9 mouse cellular contexts compared by ENCODE assay signal in the genomic region with DNA sequence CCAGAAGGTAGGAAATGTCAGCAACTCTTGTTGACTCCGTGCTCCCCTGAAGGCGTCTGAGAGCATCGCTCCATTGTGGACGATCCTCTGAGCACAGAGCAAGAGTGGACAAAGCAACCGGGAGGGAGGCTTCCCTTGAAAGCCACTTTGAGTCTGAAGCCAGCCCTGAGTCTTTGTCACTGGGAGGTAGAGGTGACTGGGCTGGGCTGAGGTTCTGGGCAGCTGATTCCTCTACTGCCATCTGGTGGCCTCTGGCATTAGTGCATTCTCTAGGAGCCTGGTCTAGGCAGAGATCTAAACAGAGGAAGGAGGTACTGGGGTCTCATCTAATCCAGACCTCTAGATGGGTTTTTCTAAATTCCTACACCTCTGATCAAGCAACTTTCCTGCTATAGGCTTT. TPM values are rescaled to one million over a fixed set of nuclear protein-coding genes. Genes with fewer than 3 reads are reported as not detected.
DNase-seq lines count a peak whose midpoint lies in the region; ATAC-seq and TF ChIP-seq lines count a peak whose summit lies in the region.
"Had no signal": no experiment of that assay in that cellular context is flagged by ENCODE, and none has a peak within 500 bp of the region (broad histone marks: within the 10 kb centered on the region; RNA-seq: fewer than 3 reads in every experiment).

No protein-coding gene starts in this region.

- 9% methylated on average over 5 of the region's 5 CpGs for WGBS in cerebellum, adult 2 months
- WGBS in hindbrain, embryonic 13.5 days, result 7% methylated on average over 5 of the region's 5 CpGs

- H3K4me1 ChIP-seq in cerebellum, adult 2 months (ENCODE audit: control insufficient read depth, insufficient read depth, low read length), result peaks cover 6% of the 10 kb centered on the region; the same call in 1 of the 2 replicates
- H3K4me1 ChIP-seq in hindbrain, embryonic 13.5 days (replicated peaks), result peaks cover 44% of the 10 kb centered on the region

- no peaks in the 10 kb centered on the region for H3K9me3 ChIP-seq in hindbrain, embryonic 13.5 days
- H3K9me3 ChIP-seq: lung, embryonic 15.5 days had no signal

- H3K27ac ChIP-seq in cerebellum, adult 2 months (ENCODE audit: insufficient read depth, low read length), result no peak overlapping the region
- H3K27ac ChIP-seq in hindbrain, embryonic 13.5 days, result no peak overlapping the region
- H3K27ac ChIP-seq: lung, embryonic 15.5 days had no signal

- peak; percentile 19; the same call in 1 of the 2 replicates for ATAC-seq in hindbrain, embryonic 13.5 days (ENCODE audit: low FRiP score)

- peak; percentile 94 for TF ChIP-seq CTCF in cerebellum, adult 2 months (IDR thresholded peaks at IDR 0.05; ENCODE audit: borderline replicate concordance, insufficient read depth, low read depth, low read length)

- DNase-seq in T-cell, adult 2 months (ENCODE audit: low spot score), result peak; percentile 70
- DNase-seq in cerebellum, adult 2 months, result peak; percentile 81 to 89
- peak; percentile 33 to 92 for DNase-seq in frontal cortex, adult 2 months (ENCODE audit: extremely low spot score in 1 of 2, low spot score in 1 of 2)
- DNase-seq in layer of hippocampus, postnatal 14 days (ENCODE audit: low spot score in 2 of 2), result peak; percentile 80 to 86
- DNase-seq in lung, postnatal 4 days, result peak; percentile 65 to 84
- peak; percentile 78 for DNase-seq in retina, postnatal 7 days (ENCODE audit: low read depth, low spot score)
- peak; percentile 72 for DNase-seq in urinary bladder, postnatal 25 days (ENCODE audit: low spot score)

- H3K9ac ChIP-seq in hindbrain, embryonic 13.5 days, result no peak overlapping the region
- H3K9ac ChIP-seq: lung, embryonic 15.5 days had no signal

- TF ChIP-seq POLR2A in cerebellum, adult 2 months (IDR thresholded peaks at IDR 0.05; ENCODE audit: borderline replicate concordance, insufficient read depth, low read length), result no peak

- H3K27me3 ChIP-seq in cerebellum, adult 2 months (ENCODE audit: control insufficient read depth, insufficient read depth, low read length), result no peaks in the 10 kb centered on the region
- H3K27me3 ChIP-seq in hindbrain, embryonic 13.5 days, result no peaks in the 10 kb centered on the region; the same call in 1 of the 2 replicates

- H3K36me3 ChIP-seq in hindbrain, embryonic 13.5 days, result no peaks in the 10 kb centered on the region
- H3K36me3 ChIP-seq: lung, embryonic 15.5 days had no signal

- no peak overlapping the region for H3K4me2 ChIP-seq in hindbrain, embryonic 13.5 days
- H3K4me2 ChIP-seq: lung, embryonic 15.5 days had no signal

- H3K4me3 ChIP-seq in cerebellum, adult 2 months (replicated peaks; ENCODE audit: insufficient read depth, low read depth, low read length), result no peak overlapping the region
- no peak overlapping the region for H3K4me3 ChIP-seq in hindbrain, embryonic 13.5 days
- H3K4me3 ChIP-seq: lung, embryonic 15.5 days had no signal

RNA-seq across cellular contexts. Expression of gene Ephb2, which starts 5.3 kb away (rescaled TPM):
- polyA plus RNA-seq in cerebellum, adult 2 months (2012; rRNA removed), result 29.1 and 35.4 TPM in 2 replicates
- 7.3 and 8.9 TPM in 2 replicates for polyA plus RNA-seq in frontal cortex, adult 2 months (2012; rRNA removed)
- polyA plus RNA-seq in hindbrain, embryonic 13.5 days (2015; fragmentation: Nextera tagmentation; extraction: Ambion mirVana), result 14.9 and 16.5 TPM in 2 replicates
- total RNA-seq in layer of hippocampus, postnatal 14 days (2021), result 10 to 100 TPM; 40.5 to 43.9 TPM

RNA-seq across cellular contexts. Expression of gene C1qb, which starts 44.9 kb away (rescaled TPM):
- polyA plus RNA-seq in cerebellum, adult 2 months (2012; rRNA removed), result 41.8 and 46.8 TPM in 2 replicates
- polyA plus RNA-seq in frontal cortex, adult 2 months (2012; rRNA removed), result 100 and 129 TPM in 2 replicates
- polyA plus RNA-seq in hindbrain, embryonic 13.5 days (2015; fragmentation: Nextera tagmentation; extraction: Ambion mirVana), result 37.9 and 48.5 TPM in 2 replicates
- 10 to 100 TPM; 40.7 to 47.6 TPM for total RNA-seq in layer of hippocampus, postnatal 14 days (2021)

RNA-seq across cellular contexts. Expression of gene C1qc, which starts 51.8 kb away (rescaled TPM):
- polyA plus RNA-seq in cerebellum, adult 2 months (2012; rRNA removed), result 26.6 and 28.6 TPM in 2 replicates
- 58.3 and 84.6 TPM in 2 replicates for polyA plus RNA-seq in frontal cortex, adult 2 months (2012; rRNA removed)
- polyA plus RNA-seq in hindbrain, embryonic 13.5 days (2015; fragmentation: Nextera tagmentation; extraction: Ambion mirVana), result 19.5 and 24.3 TPM in 2 replicates
- 10 to 100 TPM; 42.6 to 43.2 TPM for total RNA-seq in layer of hippocampus, postnatal 14 days (2021)

RNA-seq across cellular contexts. Expression of gene C1qa, which starts 57.5 kb away (rescaled TPM):
- 30.2 and 34.0 TPM in 2 replicates for polyA plus RNA-seq in cerebellum, adult 2 months (2012; rRNA removed)
- polyA plus RNA-seq in frontal cortex, adult 2 months (2012; rRNA removed), result 67.6 and 92.8 TPM in 2 replicates
- polyA plus RNA-seq in hindbrain, embryonic 13.5 days (2015; fragmentation: Nextera tagmentation; extraction: Ambion mirVana), result 23.6 and 24.6 TPM in 2 replicates
- total RNA-seq in layer of hippocampus, postnatal 14 days (2021), result 10 to 100 TPM; 42.0 TPM
